8 mouse cellular contexts compared by ENCODE assay signal in genomic region chr12:5274519-5274944, GRCm38 (mm10).
DNase-seq lines count a peak whose midpoint lies in the region; ATAC-seq lines count a peak whose summit lies in the region.

No protein-coding gene starts in this region.

- H3K9ac ChIP-seq in hindbrain, embryonic 11.5 days (ENCODE audit: low read depth, low read length) = no peak overlapping the region
- no peak overlapping the region for H3K9ac ChIP-seq in forebrain, embryonic 16.5 days (replicated peaks; ENCODE audit: low read depth, low read length)
- no peak overlapping the region for H3K9ac ChIP-seq in limb, embryonic 15.5 days
- no peak overlapping the region for H3K9ac ChIP-seq in intestine, embryonic 16.5 days (ENCODE audit: low read depth, low read length)

- ATAC-seq in hindbrain, embryonic 11.5 days (ENCODE audit: low FRiP score) = no peak
- peak; percentile 81 for ATAC-seq in forebrain, embryonic 16.5 days
- peak; percentile 50; the same call in 1 of the 2 replicates for ATAC-seq in limb, embryonic 15.5 days (ENCODE audit: insufficient number of reproducible peaks, low FRiP score, low TSS enrichment, low read depth)
- ATAC-seq in intestine, embryonic 16.5 days = no peak

- H3K4me3 ChIP-seq in hindbrain, embryonic 10.5 days = no peak overlapping the region
- no peak overlapping the region for H3K4me3 ChIP-seq in hindbrain, embryonic 11.5 days (ENCODE audit: low read depth, low read length)
- no peak overlapping the region for H3K4me3 ChIP-seq in forebrain, embryonic 16.5 days (replicated peaks; ENCODE audit: low read length)
- no peak overlapping the region for H3K4me3 ChIP-seq in limb, embryonic 15.5 days
- no peak overlapping the region for H3K4me3 ChIP-seq in intestine, embryonic 16.5 days (ENCODE audit: low read length)

- H3K27ac ChIP-seq in hindbrain, embryonic 10.5 days = 0 out of 2 replicates have a peak overlapping the region, but pooled peaks have one; percentile 25
- H3K27ac ChIP-seq in hindbrain, embryonic 11.5 days (ENCODE audit: low read depth, low read length) = no peak overlapping the region
- H3K27ac ChIP-seq in forebrain, embryonic 16.5 days (ENCODE audit: low read length) = peak overlapping the region; percentile 89
- peak overlapping the region; percentile 61 for H3K27ac ChIP-seq in limb, embryonic 15.5 days
- no peak overlapping the region for H3K27ac ChIP-seq in intestine, embryonic 16.5 days (ENCODE audit: low read length)

- peaks cover 23% of the 10 kb centered on the region for H3K4me1 ChIP-seq in hindbrain, embryonic 10.5 days (replicated peaks)
- no peaks in the 10 kb centered on the region for H3K4me1 ChIP-seq in hindbrain, embryonic 11.5 days (replicated peaks; ENCODE audit: control insufficient read depth, insufficient read depth, low read length)
- H3K4me1 ChIP-seq in forebrain, embryonic 16.5 days (replicated peaks; ENCODE audit: control insufficient read depth, insufficient read depth, low read length) = peaks cover 39% of the 10 kb centered on the region
- H3K4me1 ChIP-seq in limb, embryonic 15.5 days = peaks cover 33% of the 10 kb centered on the region
- peaks cover 22% of the 10 kb centered on the region for H3K4me1 ChIP-seq in intestine, embryonic 16.5 days (ENCODE audit: control insufficient read depth, insufficient read depth, low read length)

- 72% methylated on average over 8 of the region's 8 CpGs for WGBS in hindbrain, embryonic 10.5 days
- 75% methylated on average over 8 of the region's 8 CpGs for WGBS in hindbrain, embryonic 11.5 days
- 26% methylated on average over 8 of the region's 8 CpGs for WGBS in forebrain, embryonic 16.5 days
- 22% methylated on average over 8 of the region's 8 CpGs for WGBS in limb, embryonic 15.5 days
- 58% methylated on average over 8 of the region's 8 CpGs for WGBS in intestine, embryonic 16.5 days

- H3K9me3 ChIP-seq in hindbrain, embryonic 10.5 days = no peaks in the 10 kb centered on the region
- no peaks in the 10 kb centered on the region for H3K9me3 ChIP-seq in hindbrain, embryonic 11.5 days (ENCODE audit: control insufficient read depth, low read length)
- H3K9me3 ChIP-seq in forebrain, embryonic 16.5 days (ENCODE audit: control insufficient read depth, low read length) = no peaks in the 10 kb centered on the region
- no peaks in the 10 kb centered on the region for H3K9me3 ChIP-seq in limb, embryonic 15.5 days
- no peaks in the 10 kb centered on the region for H3K9me3 ChIP-seq in intestine, embryonic 16.5 days (ENCODE audit: control insufficient read depth, low read length)

- no peak overlapping the region for H3K4me2 ChIP-seq in hindbrain, embryonic 11.5 days (replicated peaks; ENCODE audit: low read depth, low read length)
- no peak overlapping the region for H3K4me2 ChIP-seq in forebrain, embryonic 16.5 days (ENCODE audit: low read length)
- 0 out of 2 replicates have a peak overlapping the region, but pooled peaks have one; percentile 3 for H3K4me2 ChIP-seq in limb, embryonic 15.5 days
- no peak overlapping the region for H3K4me2 ChIP-seq in intestine, embryonic 16.5 days (ENCODE audit: low read depth, low read length)

- H3K36me3 ChIP-seq in hindbrain, embryonic 10.5 days = peaks cover 4% of the 10 kb centered on the region; the same call in 1 of the 2 replicates
- H3K36me3 ChIP-seq in hindbrain, embryonic 11.5 days (ENCODE audit: control insufficient read depth, insufficient read depth, low read length) = no peaks in the 10 kb centered on the region
- no peaks in the 10 kb centered on the region for H3K36me3 ChIP-seq in forebrain, embryonic 16.5 days (ENCODE audit: control insufficient read depth, insufficient read depth)
- no peaks in the 10 kb centered on the region for H3K36me3 ChIP-seq in limb, embryonic 15.5 days
- no peaks in the 10 kb centered on the region for H3K36me3 ChIP-seq in intestine, embryonic 16.5 days (ENCODE audit: control insufficient read depth, insufficient read depth, low read length)

- no peaks in the 10 kb centered on the region for H3K27me3 ChIP-seq in hindbrain, embryonic 10.5 days (ENCODE audit: insufficient read depth, poor library complexity, severe bottlenecking)
- no peaks in the 10 kb centered on the region for H3K27me3 ChIP-seq in hindbrain, embryonic 11.5 days (ENCODE audit: control insufficient read depth, insufficient read depth, low read length)
- H3K27me3 ChIP-seq in forebrain, embryonic 16.5 days (replicated peaks; ENCODE audit: control insufficient read depth, insufficient read depth, low read length) = no peaks in the 10 kb centered on the region
- no peaks in the 10 kb centered on the region for H3K27me3 ChIP-seq in limb, embryonic 15.5 days
- no peaks in the 10 kb centered on the region for H3K27me3 ChIP-seq in intestine, embryonic 16.5 days (replicated peaks; ENCODE audit: control insufficient read depth, insufficient read depth, low read length)

- DNase-seq in hindbrain, embryonic 10.5 days (ENCODE audit: low spot score) = no peak
- DNase-seq in hindbrain, embryonic 11.5 days (ENCODE audit: low spot score) = no peak
- DNase-seq in brain, embryonic 18.5 days (ENCODE audit: low read depth, low spot score) = peak; percentile 51
- DNase-seq in lung, postnatal 14 days = no peak
- no peak for DNase-seq in spleen, postnatal 10 days (ENCODE audit: low spot score in 2 of 2)

Comparison
In these comparisons a context has a peak if more than half of its experiments do, and no peak if none do; other contexts are left out.
1. H3K27ac ChIP-seq: peak in hindbrain, embryonic 10.5 days (single experiment), forebrain, embryonic 16.5 days (single experiment) and limb, embryonic 15.5 days (single experiment); none in hindbrain, embryonic 11.5 days (single experiment) and intestine, embryonic 16.5 days (single experiment).
2. ATAC-seq: peak in forebrain, embryonic 16.5 days (single experiment) and limb, embryonic 15.5 days (single experiment); none in hindbrain, embryonic 11.5 days (single experiment) and intestine, embryonic 16.5 days (single experiment).